Comparison of ENCODE assay signal across 12 mouse cellular contexts in genomic region chr10:38884641-38885040, GRCm38 (mm10).
DNase-seq lines count a peak whose midpoint lies in the region; ATAC-seq and TF ChIP-seq lines count a peak whose summit lies in the region.
"Had no signal": no experiment of that assay in that cellular context is flagged by ENCODE, and none has a peak within 500 bp of the region (broad histone marks: within the 10 kb centered on the region; RNA-seq: fewer than 3 reads in every experiment).

No protein-coding gene starts in this region.

- H3K79me2 ChIP-seq in CH12.LX (replicated peaks; ENCODE audit: control insufficient read depth, extremely low read depth, insufficient read depth, poor library complexity, severe bottlenecking): no peaks in the 10 kb centered on the region

- no peak for TF ChIP-seq RAD21 in CH12.LX (IDR thresholded peaks at IDR 0.05; ENCODE audit: low read depth, low read length)

- no peak overlapping the region for H3K9ac ChIP-seq in lung, embryonic 16.5 days (ENCODE audit: low read length)
- no peak overlapping the region for H3K9ac ChIP-seq in CH12.LX (ENCODE audit: insufficient read depth, low read depth)

- H3K27ac ChIP-seq in lung, embryonic 16.5 days (ENCODE audit: low read length): 0 out of 2 replicates have a peak overlapping the region, but pooled peaks have one; percentile 40
- no peak overlapping the region for H3K27ac ChIP-seq in CH12.LX (ENCODE audit: insufficient read depth, low read depth)
- peak overlapping the region; percentile 64 for H3K27ac ChIP-seq in thymus, adult 2 months (ENCODE audit: control insufficient read depth, insufficient read depth, low read length)
- H3K27ac ChIP-seq in limb, embryonic 10.5 days: no peak overlapping the region
- H3K27ac ChIP-seq: macrophage had no signal

- TF ChIP-seq POLR2A in CH12.LX (IDR thresholded peaks at IDR 0.05; ENCODE audit: low read depth, low read length): peak; percentile 33; the same call in 1 of the 2 replicates
- 0 out of 2 replicates have a peak, but pooled peaks have one; percentile 20 for TF ChIP-seq POLR2A in thymus, adult 2 months (IDR thresholded peaks at IDR 0.05; ENCODE audit: control insufficient read depth, extremely low read depth, insufficient read depth, low read length, poor library complexity)

- in situ Hi-C loops in CH12.LX (cut with MboI; ENCODE audit: low pct_ligation_motif_present, low pct_unique_long_range_greater_than_20kb, low sequenced_read_pairs): loop anchor here (10.0 kb wide), 1 partner anchor 150 kb away; no protein-coding TSS in a partner anchor

- no peaks in the 10 kb centered on the region for H3K27me3 ChIP-seq in lung, embryonic 16.5 days (ENCODE audit: control insufficient read depth, insufficient read depth, low read depth, low read length)
- no peaks in the 10 kb centered on the region for H3K27me3 ChIP-seq in CH12.LX (replicated peaks)
- no peaks in the 10 kb centered on the region for H3K27me3 ChIP-seq in thymus, adult 2 months (ENCODE audit: control insufficient read depth, insufficient read depth, low read length)
- no peaks in the 10 kb centered on the region for H3K27me3 ChIP-seq in limb, embryonic 10.5 days (ENCODE audit: low read depth, poor library complexity, severe bottlenecking)

- dilution Hi-C loops in CH12.LX (cut with MboI; ENCODE audit: extremely low pct_ligation_motif_present, extremely low pct_unique_long_range_greater_than_20kb, low sequenced_read_pairs): no loop called here

- no peak overlapping the region for H3K4me2 ChIP-seq in lung, embryonic 16.5 days (ENCODE audit: low read depth, low read length)
- H3K4me2 ChIP-seq in CH12.LX (ENCODE audit: insufficient read depth, low read depth, poor library complexity, severe bottlenecking): no peak overlapping the region

- peaks cover 16% of the 10 kb centered on the region; the same call in 1 of the 2 replicates for H3K4me1 ChIP-seq in lung, embryonic 16.5 days (replicated peaks; ENCODE audit: control insufficient read depth, insufficient read depth, low read length)
- H3K4me1 ChIP-seq in CH12.LX (ENCODE audit: control insufficient read depth in 1 of 2, insufficient read depth in 2 of 2): peaks cover 6 to 40% of the 10 kb centered on the region in 2 experiments; a peak in 2 of 4 replicates
- peaks cover 15% of the 10 kb centered on the region for H3K4me1 ChIP-seq in thymus, adult 2 months (replicated peaks; ENCODE audit: control insufficient read depth, insufficient read depth, low read length)
- peaks cover 14% of the 10 kb centered on the region for H3K4me1 ChIP-seq in limb, embryonic 10.5 days

- TF ChIP-seq CTCF in CH12.LX (conservative IDR thresholded peaks at IDR 0.05 in 1 of 2, IDR thresholded peaks at IDR 0.05 in 1 of 2; ENCODE audit: low read depth in 2 of 2, low read length in 2 of 2): no peak
- TF ChIP-seq CTCF in thymus, adult 2 months (IDR thresholded peaks at IDR 0.05; ENCODE audit: borderline replicate concordance, control insufficient read depth, extremely low read depth, insufficient read depth, low read length, poor library complexity): no peak

- H3K9me3 ChIP-seq in lung, embryonic 16.5 days (ENCODE audit: control insufficient read depth, low read length): no peaks in the 10 kb centered on the region
- no peaks in the 10 kb centered on the region for H3K9me3 ChIP-seq in CH12.LX (replicated peaks; ENCODE audit: low read length)
- no peaks in the 10 kb centered on the region for H3K9me3 ChIP-seq in limb, embryonic 10.5 days (replicated peaks)
- H3K9me3 ChIP-seq: G1E had no signal

- no peak for ATAC-seq in lung, embryonic 16.5 days (ENCODE audit: low read depth)

- WGBS in lung, embryonic 16.5 days: 67% methylated on average over 4 of the region's 4 CpGs
- 6% methylated on average over 4 of the region's 4 CpGs for WGBS in thymus, adult 2 months
- WGBS in limb, embryonic 10.5 days: 79% methylated on average over 4 of the region's 4 CpGs

- DNase-seq in lung, postnatal 14 days: no peak
- peak; percentile 79 for DNase-seq in CH12.LX (ENCODE audit: extremely low read depth)
- peak; percentile 35 for DNase-seq in induced T-regulatory cell, adult 2 months (ENCODE audit: low read depth)
- DNase-seq in thymus, adult 2 months: peak; percentile 48
- no peak for DNase-seq in kidney, postnatal 10 days
- DNase-seq in limb, embryonic 10.5 days (ENCODE audit: low spot score): no peak
- no peak for DNase-seq in adrenal gland, adult 2 months
- DNase-seq: kidney, postnatal 4 days; liver had no signal

- no peak overlapping the region for H3K4me3 ChIP-seq in lung, embryonic 16.5 days (ENCODE audit: low read length)
- peak overlapping the region in 1 of 3 experiments; percentile 16 for H3K4me3 ChIP-seq in CH12.LX (replicated peaks in 1 of 3; ENCODE audit: low read depth in 2 of 3, low read length in 2 of 3, poor library complexity in 1 of 3)
- H3K4me3 ChIP-seq in thymus, adult 2 months (ENCODE audit: control insufficient read depth, insufficient read depth, low read length): no peak overlapping the region
- H3K4me3 ChIP-seq in limb, embryonic 10.5 days: no peak overlapping the region

- H3K36me3 ChIP-seq in lung, embryonic 16.5 days (ENCODE audit: control insufficient read depth, insufficient read depth, low read length): no peaks in the 10 kb centered on the region
- H3K36me3 ChIP-seq in CH12.LX (replicated peaks in 1 of 2; ENCODE audit: control insufficient read depth in 1 of 2, insufficient read depth in 1 of 2, low read length in 1 of 2): no peaks in the 10 kb centered on the region
- no peaks in the 10 kb centered on the region for H3K36me3 ChIP-seq in thymus, adult 2 months (ENCODE audit: control insufficient read depth, insufficient read depth, low read length)
- no peaks in the 10 kb centered on the region for H3K36me3 ChIP-seq in limb, embryonic 10.5 days
- H3K36me3 ChIP-seq: G1E had no signal

- TF ChIP-seq EP300 in CH12.LX (IDR thresholded peaks at IDR 0.05; ENCODE audit: low read length): peak; percentile 43; the same call in 1 of the 2 replicates

TF ChIP-seq in CH12.LX, 34 proteins besides CTCF, POLR2A, EP300 and RAD21:
- TF ChIP-seq MAX (IDR thresholded peaks at IDR 0.05; ENCODE audit: low read length) (peak; percentile 62), ETS1 (conservative IDR thresholded peaks at IDR 0.05; ENCODE audit: low read depth, low read length) (peak; percentile 53), TBP (conservative IDR thresholded peaks at IDR 0.05; ENCODE audit: low read depth, low read length) (0 out of 2 replicates have a peak, but pooled peaks have one; percentile 37), NELFE (IDR thresholded peaks at IDR 0.05; ENCODE audit: low read depth, low read length) (no peak), MXI1 (IDR thresholded peaks at IDR 0.05; ENCODE audit: low read depth, low read length) (no peak), HCFC1 (IDR thresholded peaks at IDR 0.05; ENCODE audit: low read depth, low read length) (no peak), MEF2A (IDR thresholded peaks at IDR 0.05; ENCODE audit: borderline replicate concordance, low read depth, low read length) (peak; percentile 32; the same call in 1 of the 2 replicates), ZNF384 (IDR thresholded peaks at IDR 0.05; ENCODE audit: low read depth, low read length) (no peak), SMC3 (IDR thresholded peaks at IDR 0.05; ENCODE audit: low read depth, low read length) (no peak), JUND (conservative IDR thresholded peaks at IDR 0.05; ENCODE audit: low read depth, low read length) (peak; percentile 63), IRF4 (IDR thresholded peaks at IDR 0.05; ENCODE audit: low read depth, low read length) (peak; percentile 42; the same call in 1 of the 2 replicates), TCF12 (IDR thresholded peaks at IDR 0.05; ENCODE audit: low read depth, low read length) (peak; percentile 25; the same call in 1 of the 2 replicates), BHLHE40 (IDR thresholded peaks at IDR 0.05; ENCODE audit: low read depth, low read length) (no peak)

Comparison
In these comparisons a context has a peak if more than half of its experiments do, and no peak if none do; other contexts are left out.
1. H3K27ac ChIP-seq: peak in lung, embryonic 16.5 days (single experiment) and thymus, adult 2 months (single experiment); none in CH12.LX (single experiment) and limb, embryonic 10.5 days (single experiment).
2. DNase-seq: peak in CH12.LX (single experiment), induced T-regulatory cell, adult 2 months (single experiment) and thymus, adult 2 months (single experiment); none in lung, postnatal 14 days (single experiment), kidney, postnatal 10 days (single experiment), limb, embryonic 10.5 days (single experiment) and adrenal gland, adult 2 months (single experiment).